Mouse (Mus musculus): ENCODE results near the gene Tnni3.

DNA sequence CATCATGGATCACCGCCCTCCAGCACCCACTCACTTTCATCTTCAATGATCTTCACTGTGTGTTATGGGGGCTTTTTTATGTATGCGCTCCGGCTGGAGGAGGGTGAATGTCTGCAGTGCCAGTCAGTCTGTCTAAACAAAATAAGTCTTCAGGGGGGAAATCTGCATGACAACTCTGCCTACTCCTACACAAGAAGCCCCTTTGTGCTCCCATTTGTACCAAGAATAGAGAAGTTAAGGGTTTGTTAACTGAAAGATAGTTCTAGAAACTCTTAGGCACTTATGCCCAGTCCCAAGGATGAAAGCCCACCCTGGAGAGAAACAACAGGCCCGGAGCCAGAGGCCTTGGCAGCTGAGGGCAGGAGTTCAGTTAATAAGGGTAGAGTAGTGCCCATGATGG, 12.3 kb upstream of the Tnni3 start:
- TF ChIP-seq CTCF (IDR thresholded peaks at IDR 0.05 in 2 of 3, conservative IDR thresholded peaks at IDR 0.05 in 1 of 3; ENCODE audit: control insufficient read depth in 1 of 3, insufficient read depth in 1 of 3, low read depth in 2 of 3, low read length in 3 of 3, poor library complexity in 1 of 3, severe bottlenecking in 1 of 3) (no peak), POLR2A (IDR thresholded peaks at IDR 0.05; ENCODE audit: control insufficient read depth in 1 of 2, insufficient read depth in 1 of 2, low read depth in 1 of 2, low read length in 2 of 2, poor library complexity in 1 of 2) (no peak), TCF12 (IDR thresholded peaks at IDR 0.05; ENCODE audit: low read depth, low read length) (no peak), GABPA (IDR thresholded peaks at IDR 0.05; ENCODE audit: low read depth, low read length) (no peak), USF2 (IDR thresholded peaks at IDR 0.05; ENCODE audit: borderline replicate concordance in 1 of 2, insufficient read depth in 1 of 2, low read depth in 1 of 2, low read length in 2 of 2) (no peak), USF1 (IDR thresholded peaks at IDR 0.05; ENCODE audit: low read depth, low read length) (no peak), MAZ (IDR thresholded peaks at IDR 0.05; ENCODE audit: low read depth, low read length) (no peak), MEF2A (IDR thresholded peaks at IDR 0.05; ENCODE audit: extremely low read depth, insufficient replicate concordance, low read depth, low read length, poor library complexity, severe bottlenecking) (no peak), NRF1 (IDR thresholded peaks at IDR 0.05; ENCODE audit: insufficient read depth, low read depth, low read length, poor library complexity, severe bottlenecking) (no peak), NELFE (IDR thresholded peaks at IDR 0.05; ENCODE audit: low read depth, low read length) (no peak), MAX (IDR thresholded peaks at IDR 0.05; ENCODE audit: low read length) (no peak), EP300 (IDR thresholded peaks at IDR 0.05; ENCODE audit: low read depth in 1 of 2, low read length in 2 of 2) (no peak)

All from MEL (cell line).